Mouse (Mus musculus): Measurements from ENCODE around the gene AL607142.1. TPM values are rescaled to one million over a fixed set of nuclear protein-coding genes. Genes with fewer than 3 reads are reported as not detected.

The AL607142.1 gene
- polyA plus RNA-seq, 1 experiment, result not detected

DNA sequence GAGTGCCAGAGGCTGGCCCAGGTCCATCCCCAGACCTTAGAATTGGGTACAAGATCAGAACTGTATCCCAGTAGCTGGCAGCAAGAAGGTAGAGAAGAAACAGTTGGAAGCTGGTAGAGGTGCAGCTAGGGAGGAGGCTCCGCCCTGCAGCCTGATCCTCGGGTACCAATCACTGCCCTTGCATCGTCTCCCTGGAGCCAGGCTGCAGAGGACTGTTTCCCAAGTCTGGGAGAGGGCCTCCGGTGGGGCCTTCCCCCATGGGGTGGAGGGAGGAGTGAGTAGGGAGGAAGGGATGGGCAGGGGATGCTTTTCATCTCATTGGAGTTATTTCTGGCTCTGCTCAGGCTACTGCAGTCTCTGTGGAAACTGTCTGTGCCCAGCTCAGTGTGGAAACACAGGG, 17.7 kb upstream of the AL607142.1 start:
- no peak overlapping the region for H3K4me3 ChIP-seq (ENCODE audit: insufficient read depth, low read depth, low read length)
- peaks cover 9% of the 10 kb centered on the region for H3K4me1 ChIP-seq (ENCODE audit: control insufficient read depth, insufficient read depth, insufficient read length, low read length)
- no peak overlapping the region for H3K27ac ChIP-seq (replicated peaks; ENCODE audit: low read depth, low read length)

DNA sequence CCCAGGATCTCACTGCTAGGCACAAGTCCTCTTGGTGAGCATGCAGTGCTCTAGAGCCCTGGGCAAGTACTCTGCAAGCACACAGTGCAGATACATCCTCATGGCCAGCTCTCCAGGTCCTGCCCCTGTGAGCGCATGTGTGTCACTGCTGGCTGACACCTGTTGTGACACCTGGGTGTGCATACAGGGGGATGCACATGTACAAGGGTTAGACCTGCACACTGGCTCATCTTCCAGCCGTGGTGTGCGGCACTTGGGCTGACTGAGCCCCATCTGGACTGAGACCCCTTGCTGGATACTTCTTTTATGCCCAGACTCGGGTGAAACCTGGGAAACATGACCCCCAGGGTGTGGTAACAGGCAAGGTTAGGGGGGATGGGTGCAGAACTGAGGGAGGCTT, 16.5 kb upstream of the AL607142.1 start:
- Histone ChIP-seq H3K4me3 (ENCODE audit: insufficient read depth, low read depth, low read length) (no peak overlapping the region), H3K4me1 (ENCODE audit: control insufficient read depth, insufficient read depth, insufficient read length, low read length) (peaks cover 9% of the 10 kb centered on the region), H3K27ac (replicated peaks; ENCODE audit: low read depth, low read length) (no peak overlapping the region)

DNA sequence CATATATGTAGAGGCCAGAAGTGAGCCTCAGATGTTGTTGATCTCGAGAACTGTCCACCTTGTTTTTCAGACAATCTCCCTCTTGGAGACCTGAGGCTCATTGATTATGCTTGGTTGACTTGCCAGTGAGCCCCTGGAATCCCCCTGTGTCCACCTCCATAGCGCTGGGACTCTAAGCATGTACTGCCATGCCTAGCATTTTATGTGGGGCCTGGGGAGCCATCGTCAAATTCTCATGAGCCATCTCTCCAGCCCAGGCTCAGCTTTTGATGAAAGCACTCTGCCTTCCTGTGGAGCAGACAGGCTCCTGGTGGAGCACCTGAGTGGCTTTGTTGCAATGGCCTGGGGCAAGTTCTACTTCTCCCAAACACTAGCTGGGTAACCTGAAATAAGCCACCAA, 14.9 kb upstream of the AL607142.1 start:
- Histone ChIP-seq H3K27ac (replicated peaks; ENCODE audit: low read depth, low read length) (no peak overlapping the region), H3K4me3 (ENCODE audit: insufficient read depth, low read depth, low read length) (no peak overlapping the region), H3K4me1 (ENCODE audit: control insufficient read depth, insufficient read depth, insufficient read length, low read length) (peaks cover 8% of the 10 kb centered on the region)

GRCm38 (mm10) chr4:120052481-120052880, 12.3 kb upstream of the AL607142.1 start:
- no peak overlapping the region for H3K27ac ChIP-seq (replicated peaks; ENCODE audit: low read depth, low read length)
- H3K4me1 ChIP-seq (ENCODE audit: control insufficient read depth, insufficient read depth, insufficient read length, low read length), result peaks cover 3% of the 10 kb centered on the region; the same call in 1 of the 2 replicates
- H3K4me3 ChIP-seq (ENCODE audit: insufficient read depth, low read depth, low read length), result no peak overlapping the region

GRCm38 (mm10) chr4:120053026-120054005, 11.5 kb upstream of the AL607142.1 start:
- Histone ChIP-seq H3K4me1 (ENCODE audit: control insufficient read depth, insufficient read depth, insufficient read length, low read length) (peaks cover 3% of the 10 kb centered on the region; the same call in 1 of the 2 replicates), H3K4me3 (ENCODE audit: insufficient read depth, low read depth, low read length) (no peak overlapping the region), H3K27ac (replicated peaks; ENCODE audit: low read depth, low read length) (no peak overlapping the region)

DNA sequence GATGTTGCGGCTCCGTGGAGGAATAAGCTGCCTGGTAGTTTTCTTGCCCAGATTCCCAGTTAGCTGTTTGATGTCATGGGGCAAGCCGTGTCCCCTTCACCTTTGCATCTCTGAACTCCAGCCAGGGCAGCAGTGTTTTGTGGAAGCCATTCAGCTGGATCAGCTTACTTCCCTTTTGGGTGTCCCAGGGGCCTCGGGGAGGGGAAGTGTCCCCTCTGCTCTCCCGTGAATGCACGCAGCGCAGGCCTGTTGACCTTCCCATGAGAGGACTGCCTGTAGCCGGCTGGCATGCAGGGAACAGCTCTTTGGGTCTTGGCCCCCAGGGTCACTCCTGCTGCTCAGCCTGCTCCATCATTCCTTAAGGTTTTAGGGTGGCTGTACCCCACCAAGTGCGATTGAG, 10.7 kb upstream of the AL607142.1 start:
- no peak overlapping the region for H3K4me3 ChIP-seq (ENCODE audit: insufficient read depth, low read depth, low read length)
- no peak overlapping the region for H3K27ac ChIP-seq (replicated peaks; ENCODE audit: low read depth, low read length)
- peaks cover 3% of the 10 kb centered on the region; the same call in 1 of the 2 replicates for H3K4me1 ChIP-seq (ENCODE audit: control insufficient read depth, insufficient read depth, insufficient read length, low read length)

DNA sequence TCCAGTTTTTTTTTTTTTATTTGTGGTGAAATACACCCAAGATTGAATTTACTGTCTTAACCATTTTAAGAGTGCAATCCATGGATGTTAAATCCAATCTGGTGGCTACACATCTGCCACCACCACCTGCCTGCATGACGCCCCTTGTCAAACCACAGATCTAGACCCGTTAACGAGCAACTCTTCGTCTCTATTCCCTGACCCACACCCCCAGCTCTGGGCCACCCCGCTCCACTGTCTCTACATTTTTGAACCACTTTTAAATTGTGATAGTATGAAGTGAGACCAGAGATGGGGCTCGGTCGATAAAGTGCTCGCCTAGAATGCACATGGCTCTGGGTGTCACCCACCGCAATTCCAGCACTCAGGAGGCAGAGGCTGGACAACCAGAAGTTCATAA, 8.3 kb upstream of the AL607142.1 start:
- H3K27ac ChIP-seq (replicated peaks; ENCODE audit: low read depth, low read length), result no peak overlapping the region
- no peak overlapping the region for H3K4me3 ChIP-seq (ENCODE audit: insufficient read depth, low read depth, low read length)
- H3K4me1 ChIP-seq (ENCODE audit: control insufficient read depth, insufficient read depth, insufficient read length, low read length), result peaks cover under 1% of the 10 kb centered on the region; the same call in 1 of the 2 replicates

GRCm38 (mm10) chr4:120057529-120057928, 7.3 kb upstream of the AL607142.1 start:
- no peak overlapping the region for H3K4me3 ChIP-seq (ENCODE audit: insufficient read depth, low read depth, low read length)
- no peak overlapping the region for H3K27ac ChIP-seq (replicated peaks; ENCODE audit: low read depth, low read length)
- no peaks in the 10 kb centered on the region for H3K4me1 ChIP-seq (ENCODE audit: control insufficient read depth, insufficient read depth, insufficient read length, low read length)

DNA sequence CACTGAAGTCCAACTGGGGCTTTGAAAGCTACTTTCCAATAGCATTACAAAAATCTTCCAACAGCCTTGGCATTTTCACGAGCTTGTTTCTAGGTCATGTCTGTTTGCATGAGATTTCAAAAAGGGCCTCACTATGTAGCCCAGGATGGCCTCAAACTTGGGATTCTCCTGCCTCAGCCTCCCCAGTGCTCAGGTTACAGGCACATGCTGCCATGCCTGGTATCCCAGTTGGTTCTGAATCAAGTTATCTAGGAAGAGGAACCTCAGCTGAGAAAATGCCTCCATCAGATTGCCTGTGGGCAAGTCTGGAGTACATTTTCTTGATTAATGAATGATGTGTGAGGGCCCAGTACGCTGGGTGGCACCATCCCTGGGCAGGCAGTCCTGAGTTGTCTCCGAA, 6.6 kb upstream of the AL607142.1 start:
- no peak overlapping the region for H3K27ac ChIP-seq (replicated peaks; ENCODE audit: low read depth, low read length)
- H3K4me3 ChIP-seq (ENCODE audit: insufficient read depth, low read depth, low read length), result no peak overlapping the region

DNA sequence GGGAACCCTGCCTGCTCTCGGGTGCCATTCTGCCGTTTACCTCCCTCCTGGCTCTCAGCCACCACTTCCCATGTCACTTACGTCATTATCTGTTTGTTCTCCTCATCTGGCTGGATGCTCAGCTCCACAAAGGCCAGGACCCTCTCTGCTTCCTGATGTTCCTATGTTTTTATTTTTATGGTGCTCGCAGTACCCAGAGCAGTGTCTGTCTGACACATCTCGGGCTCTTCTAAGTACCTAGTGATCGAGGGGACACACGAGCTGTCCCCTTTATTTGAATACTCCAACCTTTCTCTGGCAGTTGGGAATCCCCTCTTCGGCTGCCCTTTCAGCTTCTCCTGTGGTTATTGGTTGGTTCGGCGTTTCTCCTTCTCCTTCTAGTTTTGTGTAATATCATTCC, 6.0 kb upstream of the AL607142.1 start:
- Histone ChIP-seq H3K4me3 (ENCODE audit: insufficient read depth, low read depth, low read length) (no peak overlapping the region), H3K4me1 (ENCODE audit: control insufficient read depth, insufficient read depth, insufficient read length, low read length) (no peaks in the 10 kb centered on the region), H3K27ac (replicated peaks; ENCODE audit: low read depth, low read length) (no peak overlapping the region)

More for the DNA sequence above, 6.6 kb upstream of the AL607142.1 start:
- H3K4me1 ChIP-seq (ENCODE audit: control insufficient read depth, insufficient read depth, insufficient read length, low read length), result no peaks in the 10 kb centered on the region

DNA sequence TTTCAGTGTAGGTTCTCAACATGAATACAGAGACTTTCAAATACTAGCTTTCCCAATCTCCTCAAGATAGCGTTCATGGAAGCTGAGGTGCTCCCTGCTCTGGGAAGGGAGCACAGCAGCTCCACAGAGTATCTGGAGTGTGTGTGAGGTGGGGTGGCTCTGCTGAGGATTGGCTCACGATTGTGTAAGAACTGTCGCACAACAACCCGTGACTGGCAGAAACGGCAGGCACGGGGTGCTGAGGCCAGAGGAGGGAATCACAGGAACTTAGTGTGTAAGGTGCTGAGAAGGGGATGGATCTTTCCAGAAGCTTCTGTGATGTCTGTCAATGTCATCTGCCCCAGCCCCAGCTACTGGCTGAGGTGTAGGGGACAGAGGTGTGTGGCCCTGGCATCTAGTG, 3.1 kb upstream of the AL607142.1 start:
- H3K4me3 ChIP-seq (ENCODE audit: insufficient read depth, low read depth, low read length), result no peak overlapping the region
- no peak overlapping the region for H3K27ac ChIP-seq (replicated peaks; ENCODE audit: low read depth, low read length)
- no peaks in the 10 kb centered on the region for H3K4me1 ChIP-seq (ENCODE audit: control insufficient read depth, insufficient read depth, insufficient read length, low read length)

DNA sequence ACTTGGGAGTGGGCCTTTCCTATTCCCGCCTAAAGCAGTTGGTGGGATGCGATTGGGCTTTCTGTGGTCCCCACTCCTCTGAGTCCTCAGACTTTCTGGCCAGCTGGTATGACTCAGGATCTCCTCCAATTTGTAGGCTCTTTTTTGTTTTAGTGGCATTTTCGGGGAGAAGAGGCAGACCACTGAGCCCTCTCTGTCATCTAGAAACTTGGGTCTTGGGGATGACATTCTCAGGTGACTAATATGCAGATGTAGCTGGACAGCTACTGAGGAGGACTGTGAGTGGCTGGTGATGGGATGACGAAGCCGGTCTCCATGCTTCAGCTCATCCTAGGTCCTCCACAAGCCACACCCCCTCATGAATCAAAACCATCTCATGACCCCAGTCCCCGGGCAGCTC, 2.6 kb upstream of the AL607142.1 start:
- Histone ChIP-seq H3K27ac (replicated peaks; ENCODE audit: low read depth, low read length) (no peak overlapping the region), H3K4me3 (ENCODE audit: insufficient read depth, low read depth, low read length) (no peak overlapping the region)

DNA sequence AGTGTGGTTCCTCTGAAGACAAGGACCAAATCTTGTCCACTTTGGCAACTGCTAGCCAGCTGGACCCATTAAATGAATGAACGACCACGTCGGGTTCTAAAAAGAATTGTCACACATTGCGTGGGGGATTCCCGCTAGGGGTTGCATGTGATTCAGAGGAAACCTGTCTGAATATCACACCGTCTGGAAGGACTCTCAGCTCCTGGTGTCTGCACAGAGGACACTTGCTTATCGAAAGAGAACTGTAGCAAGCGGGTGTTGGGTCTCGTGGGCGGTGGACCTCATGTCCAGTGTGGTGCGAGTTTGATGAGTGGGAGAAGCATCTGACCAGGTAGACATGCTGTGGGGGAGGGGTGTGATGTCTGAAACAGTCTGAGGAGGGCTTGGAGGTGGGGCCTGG, 2.0 kb upstream of the AL607142.1 start:
- Histone ChIP-seq H3K4me3 (ENCODE audit: insufficient read depth, low read depth, low read length) (no peak overlapping the region), H3K27ac (replicated peaks; ENCODE audit: low read depth, low read length) (no peak overlapping the region), H3K4me1 (ENCODE audit: control insufficient read depth, insufficient read depth, insufficient read length, low read length) (no peaks in the 10 kb centered on the region)

More for the DNA sequence above, 2.6 kb upstream of the AL607142.1 start:
- H3K4me1 ChIP-seq (ENCODE audit: control insufficient read depth, insufficient read depth, insufficient read length, low read length), result no peaks in the 10 kb centered on the region

DNA sequence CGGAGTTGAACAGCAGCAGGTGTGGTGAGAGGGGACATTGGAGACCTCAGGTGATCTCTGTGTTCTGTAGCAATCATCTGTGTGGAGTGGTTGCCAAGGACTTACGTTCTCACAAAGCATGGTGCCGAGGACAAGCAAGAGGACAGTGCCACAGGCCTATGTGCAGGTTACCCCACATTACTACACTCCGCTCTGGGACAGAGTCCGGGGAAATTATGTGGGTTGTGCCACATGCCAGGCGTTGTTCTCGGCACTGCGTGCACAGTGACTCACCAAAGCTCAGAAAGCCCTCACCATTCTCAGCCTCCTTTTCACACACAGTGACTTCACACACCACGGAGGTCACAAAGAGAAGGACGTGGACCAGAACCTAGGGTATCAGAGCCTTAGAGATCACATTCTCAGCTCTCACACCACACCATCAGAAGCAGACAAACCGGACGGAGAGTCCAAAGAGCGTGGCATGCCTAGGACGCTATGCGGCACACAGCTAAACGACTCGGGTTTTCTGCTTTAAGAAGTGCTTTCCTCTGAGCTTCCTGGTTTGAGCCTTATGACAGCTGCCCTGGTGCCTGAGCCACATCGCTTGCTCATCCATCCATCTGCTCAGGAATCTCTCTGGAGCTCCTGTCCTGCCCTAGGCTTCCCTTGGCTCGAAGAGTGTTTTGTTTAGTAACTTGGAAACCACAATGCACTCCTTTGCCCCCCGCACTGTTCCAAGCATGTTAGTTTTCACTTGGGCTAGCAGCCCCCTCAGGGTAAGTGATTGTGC, 1.3 kb upstream of the AL607142.1 start:
- Histone ChIP-seq H3K4me1 (ENCODE audit: control insufficient read depth, insufficient read depth, insufficient read length, low read length) (no peaks in the 10 kb centered on the region), H3K4me3 (ENCODE audit: insufficient read depth, low read depth, low read length) (no peak overlapping the region), H3K27ac (replicated peaks; ENCODE audit: low read depth, low read length) (no peak overlapping the region)

DNA sequence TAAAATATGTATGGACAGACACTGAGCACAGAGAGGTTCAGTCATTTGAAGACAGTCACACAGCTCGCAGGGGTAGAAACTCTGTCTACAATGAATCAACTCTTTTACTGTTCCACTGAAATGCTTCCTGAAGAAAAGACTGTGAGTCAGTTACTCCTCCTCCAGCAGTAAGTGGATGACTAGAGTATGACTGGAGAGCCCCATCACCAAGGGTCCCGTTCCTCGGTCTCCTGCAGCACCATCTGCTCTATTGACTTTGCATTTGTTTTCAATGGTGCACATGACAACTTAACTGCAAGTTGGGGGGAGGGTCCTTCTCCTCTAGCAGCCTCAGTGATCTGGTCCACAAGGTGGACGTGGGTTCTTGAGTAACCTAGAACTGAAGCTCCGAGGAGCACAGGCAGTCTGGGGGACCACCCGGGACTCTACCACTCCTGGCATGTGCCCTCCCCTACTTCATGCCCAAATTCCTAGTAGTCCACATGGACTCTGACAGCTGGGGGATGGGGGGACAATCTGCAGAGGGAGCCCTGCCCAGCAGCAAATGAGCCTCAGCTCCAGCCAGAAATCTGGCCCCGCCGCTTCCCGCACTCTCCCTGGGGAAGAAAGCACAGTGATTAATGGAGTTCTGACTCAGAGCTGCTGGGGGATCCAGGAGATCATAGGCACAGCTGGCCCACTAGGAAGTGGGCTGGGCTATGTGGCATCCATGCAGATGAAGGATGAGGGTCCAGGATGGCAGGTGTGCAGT, 2.2 kb downstream of the AL607142.1 start:
- no peak overlapping the region for H3K4me3 ChIP-seq (ENCODE audit: insufficient read depth, low read depth, low read length)

More for the DNA sequence above, 2.2 kb downstream of the AL607142.1 start:
- no peak overlapping the region for H3K27ac ChIP-seq (replicated peaks; ENCODE audit: low read depth, low read length)
- no peaks in the 10 kb centered on the region for H3K4me1 ChIP-seq (ENCODE audit: control insufficient read depth, insufficient read depth, insufficient read length, low read length)

Data from brown adipose tissue, adult 24 weeks (tissue).